Mouse (Mus musculus): ENCODE data around the gene Ppp1r3c.

Gene Ppp1r3c

GRCm38 (mm10) chr19:36715591-36715990 is 20.9 kb downstream of the Ppp1r3c start:
- no peak for DNase-seq

GRCm38 (mm10) chr19:36714492-36714891 is 22.0 kb downstream of the Ppp1r3c start:
- DNase-seq, result no peak

GRCm38 (mm10) chr19:36713092-36713491 is 23.4 kb downstream of the Ppp1r3c start:
- DNase-seq, result no peak

- DNase-seq, result no peak
Observed at GRCm38 (mm10) chr19:36706195-36706594, 30.3 kb downstream of the Ppp1r3c start.

GRCm38 (mm10) chr19:36705286-36706146 is 30.9 kb downstream of the Ppp1r3c start:
- DNase-seq, result no peak

- no peak for DNase-seq
Observed at GRCm38 (mm10) chr19:36704763-36705162, 31.7 kb downstream of the Ppp1r3c start.

GRCm38 (mm10) chr19:36701809-36702622 is 34.4 kb downstream of the Ppp1r3c start:
- DNase-seq, result no peak

- no peak for DNase-seq
Observed at GRCm38 (mm10) chr19:36701366-36701765, 35.1 kb downstream of the Ppp1r3c start.

- DNase-seq, result no peak
Observed at GRCm38 (mm10) chr19:36700937-36701336, 35.5 kb downstream of the Ppp1r3c start.

- no peak for DNase-seq
Observed at GRCm38 (mm10) chr19:36699151-36699550, 37.3 kb downstream of the Ppp1r3c start.

GRCm38 (mm10) chr19:36698200-36698599 is 38.3 kb downstream of the Ppp1r3c start:
- no peak for DNase-seq

- DNase-seq, result no peak
Observed at GRCm38 (mm10) chr19:36696601-36697122, 39.8 kb downstream of the Ppp1r3c start.

GRCm38 (mm10) chr19:36693530-36693929 is 42.9 kb downstream of the Ppp1r3c start:
- no peak for DNase-seq

- no peak for DNase-seq
Observed at GRCm38 (mm10) chr19:36691941-36692340, 44.5 kb downstream of the Ppp1r3c start.

- DNase-seq, result no peak
Observed at GRCm38 (mm10) chr19:36691245-36691644, 45.2 kb downstream of the Ppp1r3c start.

GRCm38 (mm10) chr19:36689205-36689604 is 47.2 kb downstream of the Ppp1r3c start:
- DNase-seq, result no peak

GRCm38 (mm10) chr19:36687843-36688637 is 48.4 kb downstream of the Ppp1r3c start:
- no peak for DNase-seq

GRCm38 (mm10) chr19:36687044-36687443 is 49.4 kb downstream of the Ppp1r3c start:
- no peak for DNase-seq

- DNase-seq, result no peak
Observed at GRCm38 (mm10) chr19:36686016-36686415, 50.4 kb downstream of the Ppp1r3c start.

GRCm38 (mm10) chr19:36682560-36682959 is 53.9 kb downstream of the Ppp1r3c start:
- no peak for DNase-seq
